Mouse (Mus musculus): ENCODE results near the gene Ifrd2. TPM values are rescaled to one million over a fixed set of nuclear protein-coding genes. Genes with fewer than 3 reads are reported as not detected.

Gene Ifrd2
- total and polyA plus RNA-seq, 2 experiments = 21.5 to 54.6 TPM

- TF ChIP-seq POLR2A (IDR thresholded peaks at IDR 0.05; ENCODE audit: extremely low read depth, insufficient read depth, low read length) (peak; percentile 44; the same call in 1 of the 2 replicates), CTCF (IDR thresholded peaks at IDR 0.05; ENCODE audit: low read depth, low read length) (no peak)
- Histone ChIP-seq H3K36me3 (ENCODE audit: control insufficient read depth, insufficient read depth, low read length) (peaks cover 2% of the 10 kb centered on the region; the same call in 1 of the 2 replicates), H3K4me3 (ENCODE audit: insufficient read depth, low read depth, low read length) (peak overlapping the region; percentile 91), H3K27me3 (ENCODE audit: control insufficient read depth, insufficient read depth, low read length) (no peaks in the 10 kb centered on the region), H3K9ac (ENCODE audit: low read depth, low read length) (peak overlapping the region; percentile 91), H3K27ac (replicated peaks; ENCODE audit: insufficient read depth, low read depth, low read length) (peak overlapping the region; percentile 97), H3K4me1 (ENCODE audit: control insufficient read depth, insufficient read depth, low read length) (peaks cover 28% of the 10 kb centered on the region), H3K79me2 (ENCODE audit: control insufficient read depth, insufficient read depth, low read length) (peaks cover 15% of the 10 kb centered on the region; the same call in 1 of the 2 replicates)
- DNase-seq (ENCODE audit: extremely low read depth, low read depth, low spot score) = peak; percentile 90
- 20% methylated on average over 10 of the region's 10 CpGs for WGBS
Measured at GRCm38 (mm10) chr9:107577871-107578270, 9.6 kb upstream of the Ifrd2 start.

DNA sequence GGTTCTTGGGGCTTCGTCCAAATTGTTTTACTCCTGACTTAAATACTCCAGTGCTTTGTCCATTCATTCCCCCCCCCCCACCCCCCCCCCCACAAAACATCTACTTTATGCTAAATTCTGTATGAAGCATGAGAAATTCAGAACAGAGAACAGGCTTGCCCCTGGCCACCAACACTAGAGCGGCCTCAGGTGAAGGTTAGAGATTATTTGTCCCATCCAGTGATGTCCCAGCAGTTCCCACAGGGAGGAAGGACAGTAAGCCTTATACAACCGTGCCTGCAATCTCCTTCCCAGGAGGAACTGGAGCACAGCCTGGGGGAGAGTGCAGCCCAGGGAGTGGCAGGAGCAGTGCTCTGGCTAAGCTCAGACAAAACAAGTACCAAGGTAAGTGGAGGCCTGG is 8.9 kb upstream of the Ifrd2 start, which contains the start of gene Naa80:
Naa80 (plus strand) TSS at position 301 of the 400 bp plus-strand sequence.
- TF ChIP-seq CTCF (IDR thresholded peaks at IDR 0.05; ENCODE audit: low read depth, low read length) (no peak), POLR2A (IDR thresholded peaks at IDR 0.05; ENCODE audit: extremely low read depth, insufficient read depth, low read length) (no peak)
- 24% methylated on average over 3 of the region's 3 CpGs for WGBS
- Histone ChIP-seq H3K9ac (ENCODE audit: low read depth, low read length) (peak within 1 kb of the TSS; percentile 91), H3K4me3 (ENCODE audit: insufficient read depth, low read depth, low read length) (peak within 1 kb of the TSS; percentile 91), H3K27me3 (ENCODE audit: control insufficient read depth, insufficient read depth, low read length) (no peaks in the 10 kb centered on the region), H3K79me2 (ENCODE audit: control insufficient read depth, insufficient read depth, low read length) (peaks cover 15% of the 10 kb centered on the region; the same call in 1 of the 2 replicates), H3K36me3 (ENCODE audit: control insufficient read depth, insufficient read depth, low read length) (peaks cover 2% of the 10 kb centered on the region; the same call in 1 of the 2 replicates), H3K27ac (replicated peaks; ENCODE audit: insufficient read depth, low read depth, low read length) (peak within 1 kb of the TSS; percentile 97), H3K4me1 (ENCODE audit: control insufficient read depth, insufficient read depth, low read length) (peaks cover 28% of the 10 kb centered on the region)
- DNase-seq (ENCODE audit: extremely low read depth, low read depth, low spot score) = no peak

- Histone ChIP-seq H3K4me1 (ENCODE audit: control insufficient read depth, insufficient read depth, low read length) (peaks cover 28% of the 10 kb centered on the region), H3K79me2 (ENCODE audit: control insufficient read depth, insufficient read depth, low read length) (peaks cover 15% of the 10 kb centered on the region; the same call in 1 of the 2 replicates), H3K27ac (replicated peaks; ENCODE audit: insufficient read depth, low read depth, low read length) (peak overlapping the region; percentile 20), H3K9ac (ENCODE audit: low read depth, low read length) (peak overlapping the region; percentile 64), H3K27me3 (ENCODE audit: control insufficient read depth, insufficient read depth, low read length) (no peaks in the 10 kb centered on the region), H3K4me3 (ENCODE audit: insufficient read depth, low read depth, low read length) (peak overlapping the region; percentile 8), H3K36me3 (ENCODE audit: control insufficient read depth, insufficient read depth, low read length) (peaks cover 2% of the 10 kb centered on the region; the same call in 1 of the 2 replicates)
- 91% methylated on average over 14 of the region's 14 CpGs for WGBS
- no peak for TF ChIP-seq POLR2A (IDR thresholded peaks at IDR 0.05; ENCODE audit: extremely low read depth, insufficient read depth, low read length)
- TF ChIP-seq CTCF (IDR thresholded peaks at IDR 0.05; ENCODE audit: low read depth, low read length) = no peak
- DNase-seq (ENCODE audit: extremely low read depth, low read depth, low spot score) = peak; percentile 39
Measured at GRCm38 (mm10) chr9:107579023-107579900, 8.2 kb upstream of the Ifrd2 start.

DNA sequence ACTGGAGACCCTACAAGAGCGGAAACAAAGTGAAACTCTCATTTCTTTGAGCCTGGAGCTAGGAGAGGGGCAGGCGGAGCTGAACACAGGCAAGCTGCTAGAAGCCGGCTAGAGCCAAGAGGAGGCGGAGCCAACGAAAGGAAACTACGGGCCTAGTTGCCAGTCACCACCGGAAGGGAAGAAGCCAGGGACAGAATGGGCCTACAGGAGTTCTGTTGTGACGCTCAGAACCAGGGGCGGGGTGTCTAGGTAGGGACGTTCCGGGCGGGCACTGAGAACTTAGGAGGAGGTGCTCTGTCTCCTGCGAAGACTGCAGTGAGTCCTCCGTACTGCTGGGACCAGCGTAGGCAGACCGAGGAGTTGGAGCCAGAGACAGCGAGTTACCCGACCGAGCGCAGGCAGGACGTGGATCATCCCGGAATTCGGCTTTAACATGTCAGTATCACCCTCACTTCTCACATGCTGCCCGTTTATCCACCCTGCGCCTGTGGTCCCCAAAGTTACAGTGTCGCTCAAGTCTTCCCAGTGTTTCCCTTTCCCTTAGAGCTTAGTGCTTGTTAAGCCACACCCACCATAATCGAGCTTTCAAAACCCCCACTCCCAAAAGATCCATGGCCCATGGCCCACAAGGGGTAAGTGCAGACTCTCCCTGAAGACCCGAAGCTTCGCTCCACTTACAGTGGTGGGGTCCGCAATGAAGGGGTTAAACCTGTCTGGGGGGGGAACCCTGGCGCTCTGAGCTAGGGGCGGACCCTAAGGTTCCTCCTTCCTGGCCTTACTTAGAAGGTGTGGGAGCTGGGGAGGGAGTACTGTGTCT is 6.7 kb upstream of the Ifrd2 start, which contains the start of gene Hyal3:
Hyal3 (plus strand) TSS at position 318 of the 817 bp plus-strand sequence.
- Histone ChIP-seq H3K36me3 (ENCODE audit: control insufficient read depth, insufficient read depth, low read length) (peaks cover 2% of the 10 kb centered on the region; the same call in 1 of the 2 replicates), H3K27me3 (ENCODE audit: control insufficient read depth, insufficient read depth, low read length) (no peaks in the 10 kb centered on the region), H3K4me3 (ENCODE audit: insufficient read depth, low read depth, low read length) (peak within 1 kb of the TSS; percentile 67), H3K4me1 (ENCODE audit: control insufficient read depth, insufficient read depth, low read length) (peaks cover 26% of the 10 kb centered on the region), H3K9ac (ENCODE audit: low read depth, low read length) (peak within 1 kb of the TSS; percentile 74), H3K27ac (replicated peaks; ENCODE audit: insufficient read depth, low read depth, low read length) (peak within 1 kb of the TSS; percentile 57), H3K79me2 (ENCODE audit: control insufficient read depth, insufficient read depth, low read length) (peaks cover 15% of the 10 kb centered on the region; the same call in 1 of the 2 replicates)
- DNase-seq (ENCODE audit: extremely low read depth, low read depth, low spot score) = peak; percentile 95
- WGBS = under 1% methylated on average over 32 of the region's 32 CpGs
- TF ChIP-seq POLR2A (IDR thresholded peaks at IDR 0.05; ENCODE audit: extremely low read depth, insufficient read depth, low read length) (peak; percentile 87), CTCF (IDR thresholded peaks at IDR 0.05; ENCODE audit: low read depth, low read length) (no peak)

DNA sequence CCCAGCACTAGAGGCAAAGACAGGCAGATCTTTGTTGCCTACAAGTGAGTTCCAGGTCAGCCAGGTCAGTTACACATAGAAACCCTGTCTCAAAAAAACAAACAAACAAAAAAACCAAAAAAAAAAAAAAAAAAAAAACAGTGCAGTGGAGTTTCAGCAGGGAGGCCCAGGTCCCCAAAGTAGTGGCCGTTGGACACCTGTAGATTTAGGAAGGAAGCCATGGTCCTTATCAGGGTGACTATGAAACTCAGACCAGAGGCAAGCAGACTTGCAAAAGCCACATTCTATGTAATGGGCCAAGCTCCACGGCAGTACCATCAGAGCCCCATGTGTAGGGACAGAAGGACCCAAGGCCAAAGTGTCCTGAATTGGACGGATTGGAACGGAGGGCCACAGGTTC is 5.9 kb upstream of the Ifrd2 start:
- Histone ChIP-seq H3K27ac (replicated peaks; ENCODE audit: insufficient read depth, low read depth, low read length) (peak overlapping the region; percentile 57), H3K4me1 (ENCODE audit: control insufficient read depth, insufficient read depth, low read length) (peaks cover 21% of the 10 kb centered on the region)
- WGBS = 33% methylated on average over 4 of the region's 4 CpGs

More for the DNA sequence above, 5.9 kb upstream of the Ifrd2 start:
- no peak for TF ChIP-seq POLR2A (IDR thresholded peaks at IDR 0.05; ENCODE audit: extremely low read depth, insufficient read depth, low read length)
- TF ChIP-seq CTCF (IDR thresholded peaks at IDR 0.05; ENCODE audit: low read depth, low read length) = no peak
- Histone ChIP-seq H3K36me3 (ENCODE audit: control insufficient read depth, insufficient read depth, low read length) (peaks cover 2% of the 10 kb centered on the region; the same call in 1 of the 2 replicates), H3K27me3 (ENCODE audit: control insufficient read depth, insufficient read depth, low read length) (no peaks in the 10 kb centered on the region), H3K9ac (ENCODE audit: low read depth, low read length) (peak overlapping the region; percentile 74), H3K4me3 (ENCODE audit: insufficient read depth, low read depth, low read length) (no peak overlapping the region), H3K79me2 (ENCODE audit: control insufficient read depth, insufficient read depth, low read length) (peaks cover 15% of the 10 kb centered on the region; the same call in 1 of the 2 replicates)
- DNase-seq (ENCODE audit: extremely low read depth, low read depth, low spot score) = peak; percentile 61

Data from liver, adult 2 months (tissue).